In genomic region chr5:77128854-77129253, GRCm38 (mm10) we compare ENCODE assay signal across 14 mouse cellular contexts. TPM values are rescaled to one million over a fixed set of nuclear protein-coding genes. Genes with fewer than 3 reads are reported as not detected.
"Had no signal": no experiment of that assay in that cellular context is flagged by ENCODE, and none has a peak within 500 bp of the region (broad histone marks: within the 10 kb centered on the region; RNA-seq: fewer than 3 reads in every experiment).

No protein-coding gene starts in this region.

- H3K36me3 ChIP-seq: limb, embryonic 15.5 days; liver, embryonic 12.5 days; midbrain, embryonic 12.5 days; neural tube, embryonic 13.5 days had no signal

- ATAC-seq: liver, embryonic 12.5 days; midbrain, embryonic 16.5 days had no signal

- H3K4me1 ChIP-seq: midbrain, embryonic 12.5 days had no signal

- H3K9me3 ChIP-seq: limb, embryonic 15.5 days; liver, embryonic 12.5 days; neural tube, embryonic 13.5 days had no signal

- H3K9ac ChIP-seq: limb, embryonic 15.5 days; liver, embryonic 12.5 days; midbrain, embryonic 12.5 days; neural tube, embryonic 13.5 days had no signal

- DNase-seq: kidney, postnatal 25 days; layer of hippocampus, adult 9-11 months; layer of hippocampus, postnatal 36 days; lung, postnatal 14 days; retina, postnatal 1 day; right cerebral cortex, postnatal 4 days; spleen, adult 18-20 months; thymus, adult 18-20 months; thymus, postnatal 14 days had no signal

- H3K4me2 ChIP-seq: limb, embryonic 15.5 days; liver, embryonic 12.5 days; midbrain, embryonic 12.5 days; neural tube, embryonic 13.5 days had no signal

- H3K27ac ChIP-seq: limb, embryonic 15.5 days; liver, embryonic 12.5 days; midbrain, embryonic 12.5 days; neural tube, embryonic 13.5 days had no signal

- H3K4me3 ChIP-seq: limb, embryonic 15.5 days; liver, embryonic 12.5 days; midbrain, embryonic 12.5 days; neural tube, embryonic 13.5 days had no signal

- H3K27me3 ChIP-seq: limb, embryonic 15.5 days; liver, embryonic 12.5 days; neural tube, embryonic 13.5 days had no signal

RNA-seq across cellular contexts. Expression of gene Hopx, which starts 13.9 kb away (rescaled TPM):
- polyA plus RNA-seq: liver, embryonic 12.5 days; midbrain, embryonic 12.5 days had no signal
